Mouse (Mus musculus): Measurements from ENCODE around the gene H2-Q2.

GRCm38 (mm10) chr17:35318671-35319070 lies 23.4 kb upstream of the H2-Q2 start:
- TF ChIP-seq CTCF (IDR thresholded peaks at IDR 0.05; ENCODE audit: insufficient read depth, low read depth, low read length) = no peak
- TF ChIP-seq POLR2A (IDR thresholded peaks at IDR 0.05; ENCODE audit: insufficient read depth, low read depth, low read length) = no peak

Measured in olfactory bulb, adult 2 months (tissue).